Mouse (Mus musculus) embryonic facial prominence, embryonic 14.5 days (tissue): ENCODE results near the gene Ovgp1. TPM values are rescaled to one million over a fixed set of nuclear protein-coding genes. Genes with fewer than 3 reads are reported as not detected.

Experiments used
- ATAC-seq: fragments of 200-750 bp; cut with Nextera tagmentation; 2 replicates; pipeline ENCODE4 v1.8.0; 2017; ENCODE audit warnings: low read depth, moderate number of reproducible peaks, moderate TSS enrichment
- DNase-seq: peaks from one replicate; pipeline ENCODE4 v3.0.0-alpha.2; 2015; ENCODE audit warnings: low spot score
- H3K27ac ChIP-seq: fragments of 300-500 bp; sonication (generic); replicated peaks from 2 replicates; pipeline ENCODE4 v1.5.1; 2014; ENCODE audit warnings: low read depth, mild to moderate bottlenecking, low read length, moderate library complexity
- H3K27me3 ChIP-seq: fragments of 300-500 bp; sonication (generic); replicated peaks from 2 replicates; pipeline ENCODE4 v1.6.1; 2014; ENCODE audit warnings: low read length; ENCODE audit not compliant: control insufficient read depth, insufficient read depth
- H3K36me3 ChIP-seq: fragments of 300-500 bp; sonication (generic); 2 replicates; pipeline ENCODE4 v1.6.1; 2014; ENCODE audit warnings: low read length, mixed read lengths; ENCODE audit not compliant: control insufficient read depth, insufficient read depth
- H3K4me1 ChIP-seq: fragments of 300-500 bp; sonication (generic); 2 replicates; pipeline ENCODE4 v1.6.1; 2014; ENCODE audit warnings: antibody characterized with exemption, low read length; ENCODE audit not compliant: control insufficient read depth, insufficient read depth
- H3K4me2 ChIP-seq: fragments of 300-500 bp; sonication (generic); 2 replicates; pipeline ENCODE4 v1.6.1; 2014; ENCODE audit warnings: low read depth, mild to moderate bottlenecking, low read length, moderate library complexity, mixed read lengths
- H3K4me3 ChIP-seq: fragments of 300-500 bp; sonication (generic); 2 replicates; pipeline ENCODE4 v1.5.1; 2014; ENCODE audit warnings: low read depth, mild to moderate bottlenecking, low read length
- H3K9ac ChIP-seq: fragments of 300-500 bp; sonication (generic); 2 replicates; pipeline ENCODE4 v1.6.1; 2014; ENCODE audit warnings: low read depth, mild to moderate bottlenecking, low read length, moderate library complexity, mixed read lengths
- H3K9me3 ChIP-seq: fragments of 300-500 bp; sonication (generic); 2 replicates; pipeline ENCODE4 v1.6.1; 2016; ENCODE audit warnings: low read length; ENCODE audit not compliant: control insufficient read depth
- WGBS: fragments of 180-500 bp; shearing (Covaris S2); extraction: QIAGEN DNeasy Blood & Tissue Kit; methylation state at CpG from one replicate; pipeline ENCODE4 v1.1.7; 2014; 5-methylcytosine and 5-hydroxymethylcytosine counted together
- polyA plus RNA-seq: library from polyadenylated mRNA; unstranded; fragments of >200 nt; fragmentation: Nextera tagmentation; extraction: Ambion mirVana; gene quantifications from 2 replicates; pipeline ENCODE4 v1.2.1, GENCODE M21; 2014

The Ovgp1 gene
- polyA plus RNA-seq, 1 experiment from 2014 or later = 1.2 TPM

- H3K4me1 ChIP-seq = no peaks in the 10 kb centered on the region
- 83% methylated on average over 2 of the region's 2 CpGs for WGBS
- H3K9me3 ChIP-seq = no peaks in the 10 kb centered on the region
- ATAC-seq = no peak
- no peak within 1 kb of the TSS for H3K4me2 ChIP-seq
- no peak within 1 kb of the TSS for H3K27ac ChIP-seq
- no peaks in the 10 kb centered on the region for H3K27me3 ChIP-seq
- no peak for DNase-seq
- H3K4me3 ChIP-seq = no peak within 1 kb of the TSS
- no peaks in the 10 kb centered on the region for H3K36me3 ChIP-seq
- no peak within 1 kb of the TSS for H3K9ac ChIP-seq
Observed at GRCm38 (mm10) chr3:106014546-106014945, 41.0 kb downstream of the Ovgp1 start, which contains the start of gene Pifo. Gene Pifo, minus strand, starts transcription at chr3:106014646.

- Histone ChIP-seq H3K9me3 (no peaks in the 10 kb centered on the region), H3K27me3 (no peaks in the 10 kb centered on the region), H3K9ac (no peak overlapping the region), H3K27ac (no peak overlapping the region), H3K4me2 (no peak overlapping the region), H3K4me3 (no peak overlapping the region), H3K4me1 (no peaks in the 10 kb centered on the region), H3K36me3 (no peaks in the 10 kb centered on the region)
- ATAC-seq = no peak
- no peak for DNase-seq
Observed at GRCm38 (mm10) chr3:106021840-106022239, 48.3 kb downstream of the Ovgp1 start.

- no peak overlapping the region for H3K4me2 ChIP-seq
- no peak for ATAC-seq
- no peak overlapping the region for H3K4me3 ChIP-seq
- no peak overlapping the region for H3K9ac ChIP-seq
- H3K36me3 ChIP-seq = no peaks in the 10 kb centered on the region
- WGBS = 78% methylated on average over 2 of the region's 2 CpGs
- H3K27ac ChIP-seq = no peak overlapping the region
- DNase-seq = no peak
- H3K4me1 ChIP-seq = no peaks in the 10 kb centered on the region
- no peaks in the 10 kb centered on the region for H3K27me3 ChIP-seq
- H3K9me3 ChIP-seq = no peaks in the 10 kb centered on the region
Observed at GRCm38 (mm10) chr3:106024135-106024534, 50.6 kb downstream of the Ovgp1 start.

GRCm38 (mm10) chr3:106032781-106033180 is 59.3 kb downstream of the Ovgp1 start, which contains the start of gene Chil5:
Gene Chil5, minus strand, starts transcription at chr3:106032814.
- DNase-seq (no peak), ATAC-seq (no peak)
- no peaks in the 10 kb centered on the region for H3K4me1 ChIP-seq
- no peak within 1 kb of the TSS for H3K27ac ChIP-seq
- H3K36me3 ChIP-seq = no peaks in the 10 kb centered on the region
- H3K9ac ChIP-seq = no peak within 1 kb of the TSS
- no peaks in the 10 kb centered on the region for H3K9me3 ChIP-seq
- H3K27me3 ChIP-seq = no peaks in the 10 kb centered on the region
- no peak within 1 kb of the TSS for H3K4me3 ChIP-seq
- WGBS = 73% methylated on average over 1 of the region's 1 CpGs
- H3K4me2 ChIP-seq = no peak within 1 kb of the TSS

Other genes with a start within 250 kb of the Ovgp1 start
- 85.5 and 92.9 TPM in 2 replicates for gene Rap1a, start 172.4 kb upstream of the Ovgp1 start, polyA plus RNA-seq
- 1.4 and 3.0 TPM in 2 replicates for gene Adora3, start 102.9 kb upstream of the Ovgp1 start, polyA plus RNA-seq
- 0.68 and 0.89 TPM in 2 replicates for gene Tmigd3, start 102.8 kb upstream of the Ovgp1 start, polyA plus RNA-seq
- gene I830077J02Rik, start 41.0 kb upstream of the Ovgp1 start, polyA plus RNA-seq = 0.47 and 0.70 TPM in 2 replicates
- gene Wdr77, start 14.3 kb upstream of the Ovgp1 start, polyA plus RNA-seq = 100 and 117 TPM in 2 replicates
- gene Atp5f1, start 13.6 kb upstream of the Ovgp1 start, polyA plus RNA-seq = 468 and 483 TPM in 2 replicates
- gene Pifo, start 40.9 kb downstream of the Ovgp1 start, polyA plus RNA-seq = 5.2 and 13.1 TPM in 2 replicates
- gene Chil5, start 59.1 kb downstream of the Ovgp1 start, polyA plus RNA-seq = not detected in 2 replicates
- gene Chia1, start 139.5 kb downstream of the Ovgp1 start, polyA plus RNA-seq = 0.17 and 0.19 TPM in 2 replicates
- 0.11 and 0.22 TPM in 2 replicates for gene Chil3, start 193.9 kb downstream of the Ovgp1 start, polyA plus RNA-seq
- not detected in 2 replicates for gene Chil4, start 245.8 kb downstream of the Ovgp1 start, polyA plus RNA-seq